Mouse (Mus musculus) forebrain, embryonic 11.5 days (tissue): Measurements from ENCODE around the gene Tgfbr3l. TPM values are rescaled to one million over a fixed set of nuclear protein-coding genes. Genes with fewer than 3 reads are reported as not detected.

Experiments used
- polyA plus RNA-seq: library from polyadenylated mRNA; unstranded; fragments of >200 nt; fragmentation: Nextera tagmentation; extraction: Ambion mirVana; gene quantifications from 2 replicates; pipeline ENCODE4 v1.2.1, GENCODE M21; 2014

Gene Tgfbr3l
- polyA plus RNA-seq, 1 experiment from 2014 or later = 4.0 TPM

Other genes with a start within 250 kb of the Tgfbr3l start
- gene Cd209f, start 142.4 kb upstream of the Tgfbr3l start, polyA plus RNA-seq = not detected in 2 replicates
- gene Cd209g, start 114.1 kb upstream of the Tgfbr3l start, polyA plus RNA-seq = not detected in 2 replicates
- gene Evi5l, start 81.6 kb upstream of the Tgfbr3l start, polyA plus RNA-seq = 32.6 and 32.8 TPM in 2 replicates
- gene Prr36, start 30.8 kb upstream of the Tgfbr3l start, polyA plus RNA-seq = 42.8 and 47.3 TPM in 2 replicates
- 0.20 and 0.21 TPM in 2 replicates for gene Lrrc8e, start 21.4 kb upstream of the Tgfbr3l start, polyA plus RNA-seq
- gene Map2k7, start 9.5 kb upstream of the Tgfbr3l start, polyA plus RNA-seq = 14.1 and 19.5 TPM in 2 replicates
- gene Gm49320, start 9.3 kb upstream of the Tgfbr3l start, polyA plus RNA-seq = 0.88 and 0.90 TPM in 2 replicates
- 64.4 and 77.5 TPM in 2 replicates for gene Snapc2, start 4.9 kb downstream of the Tgfbr3l start, polyA plus RNA-seq
- 153 and 167 TPM in 2 replicates for gene Ctxn1, start 11.1 kb downstream of the Tgfbr3l start, polyA plus RNA-seq
- gene Timm44, start 27.7 kb downstream of the Tgfbr3l start, polyA plus RNA-seq = 67.0 and 75.3 TPM in 2 replicates
- 23.7 and 24.6 TPM in 2 replicates for gene Ccl25, start 77.0 kb downstream of the Tgfbr3l start, polyA plus RNA-seq
- 371 and 394 TPM in 2 replicates for gene Elavl1, start 77.2 kb downstream of the Tgfbr3l start, polyA plus RNA-seq
- gene Cers4, start 244.8 kb downstream of the Tgfbr3l start, polyA plus RNA-seq = 17.0 and 22.6 TPM in 2 replicates